Mouse (Mus musculus) neural tube, embryonic 11.5 days (tissue): ENCODE data around the gene Coro2a. TPM values are rescaled to one million over a fixed set of nuclear protein-coding genes. Genes with fewer than 3 reads are reported as not detected.
A peak's percentile ranks its signal among the peaks of the same experiment; 100 is the strongest.

Experiments
- ATAC-seq: fragments of 200-750 bp; cut with Nextera tagmentation; 2 replicates; pipeline ENCODE4 v1.8.0; 2017; ENCODE audit warnings: moderate number of reproducible peaks, mild to moderate bottlenecking, moderate TSS enrichment, moderate library complexity; ENCODE audit not compliant: insufficient read depth, low FRiP score, low TSS enrichment
- DNase-seq: peaks from one replicate; pipeline ENCODE4 v3.0.0-alpha.2; 2015; ENCODE audit warnings: low spot score
- H3K27ac ChIP-seq: fragments of 300-500 bp; sonication (generic); 2 replicates; pipeline ENCODE4 v1.5.1; 2014; ENCODE audit warnings: low read depth, mild to moderate bottlenecking, low read length
- H3K27me3 ChIP-seq: fragments of 300-500 bp; sonication (generic); 2 replicates; pipeline ENCODE4 v1.6.1; 2014; ENCODE audit warnings: mild to moderate bottlenecking, low read length, mixed read lengths; ENCODE audit not compliant: control insufficient read depth, insufficient read depth
- H3K36me3 ChIP-seq: fragments of 300-500 bp; sonication (generic); 2 replicates; pipeline ENCODE4 v1.6.1; 2014; ENCODE audit warnings: mild to moderate bottlenecking, low read length, moderate library complexity, mixed read lengths; ENCODE audit not compliant: control insufficient read depth, insufficient read depth
- H3K4me1 ChIP-seq: fragments of 300-500 bp; sonication (generic); 2 replicates; pipeline ENCODE4 v1.6.1; 2014; ENCODE audit warnings: low read length, mixed read lengths; ENCODE audit not compliant: control insufficient read depth, insufficient read depth
- H3K4me2 ChIP-seq: fragments of 300-500 bp; sonication (generic); 2 replicates; pipeline ENCODE4 v1.6.1; 2014; ENCODE audit warnings: low read depth, mild to moderate bottlenecking, moderate library complexity
- H3K4me3 ChIP-seq: fragments of 300-500 bp; sonication (generic); 2 replicates; pipeline ENCODE4 v1.5.1; 2014; ENCODE audit warnings: low read depth, low read length
- H3K9ac ChIP-seq: fragments of 300-500 bp; sonication (generic); 2 replicates; pipeline ENCODE4 v1.6.1; 2014; ENCODE audit warnings: mild to moderate bottlenecking, low read length
- H3K9me3 ChIP-seq: fragments of 300-500 bp; sonication (generic); 2 replicates; pipeline ENCODE4 v1.6.1; 2016; ENCODE audit warnings: low read length; ENCODE audit not compliant: control insufficient read depth
- WGBS: fragments of 180-500 bp; shearing (Covaris S2); extraction: QIAGEN DNeasy Blood & Tissue Kit; methylation state at CpG from one replicate; pipeline ENCODE4 v1.1.7; 2014; 5-methylcytosine and 5-hydroxymethylcytosine counted together
- polyA plus RNA-seq: library from polyadenylated mRNA; unstranded; fragments of >200 nt; fragmentation: Nextera tagmentation; extraction: Ambion mirVana; gene quantifications from 2 replicates; pipeline ENCODE4 v1.2.1, GENCODE M21; 2014

Coro2a gene
- polyA plus RNA-seq, 1 experiment from 2014 or later = 8.8 TPM

- ATAC-seq (peak; percentile 99), DNase-seq (peak; percentile 94)
- no peak within 1 kb of the TSS for H3K27ac ChIP-seq
- H3K36me3 ChIP-seq = no peaks in the 10 kb centered on the region; the same call in 1 of the 2 replicates
- H3K27me3 ChIP-seq = no peaks in the 10 kb centered on the region
- H3K9ac ChIP-seq = peak within 1 kb of the TSS; percentile 72
- peak within 1 kb of the TSS; percentile 83 for H3K4me3 ChIP-seq
- no peaks in the 10 kb centered on the region for H3K9me3 ChIP-seq
- peak within 1 kb of the TSS; percentile 75 for H3K4me2 ChIP-seq
- WGBS = 2% methylated on average over 39 of the region's 58 CpGs
- H3K4me1 ChIP-seq = peaks cover 5% of the 10 kb centered on the region; the same call in 1 of the 2 replicates
These were observed 112.7 kb downstream of the Coro2a start, which contains the start of gene Nans for GRCm38 (mm10) chr4:46489028-46489925. Nans (plus strand) TSS chr4:46489248.

DNA sequence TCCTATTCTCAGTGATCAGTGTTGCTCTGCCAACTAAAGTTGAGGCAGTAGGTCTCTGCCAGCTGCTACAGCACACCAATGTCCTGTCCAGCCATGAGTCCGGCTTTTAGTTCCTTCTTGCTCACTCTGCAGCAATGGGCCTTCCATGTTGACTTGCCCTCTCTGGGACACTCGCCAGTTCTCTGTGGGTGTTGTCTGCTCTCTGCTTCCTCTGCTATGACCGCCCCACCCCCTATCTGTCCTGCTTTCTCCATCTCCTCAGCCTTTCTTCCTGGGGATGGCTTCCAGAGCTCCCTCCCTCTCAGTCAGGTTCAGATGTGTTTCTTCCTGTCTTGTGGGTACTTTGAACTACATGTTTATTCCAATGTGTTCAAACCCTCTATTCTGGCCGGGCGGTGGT lies 114.7 kb downstream of the Coro2a start:
- no peaks in the 10 kb centered on the region; the same call in 1 of the 2 replicates for H3K36me3 ChIP-seq
- no peak overlapping the region for H3K4me2 ChIP-seq
- no peaks in the 10 kb centered on the region for H3K27me3 ChIP-seq
- no peak overlapping the region for H3K4me3 ChIP-seq
- H3K9me3 ChIP-seq = no peaks in the 10 kb centered on the region
- peaks cover 5% of the 10 kb centered on the region; the same call in 1 of the 2 replicates for H3K4me1 ChIP-seq
- DNase-seq (no peak), ATAC-seq (no peak)
- H3K9ac ChIP-seq = no peak overlapping the region
- 92% methylated on average over 5 of the region's 5 CpGs for WGBS
- H3K27ac ChIP-seq = no peak overlapping the region

Other genes starting within 250 kb of the Coro2a start
- gene Trmo, start 212.8 kb downstream of the Coro2a start, polyA plus RNA-seq = 10.5 TPM in 2 replicates
- 15.8 and 15.9 TPM in 2 replicates for gene Hemgn, start 188.7 kb downstream of the Coro2a start, polyA plus RNA-seq
- gene Anp32b, start 151.3 kb downstream of the Coro2a start, polyA plus RNA-seq = 261 and 271 TPM in 2 replicates
- 82.0 and 89.1 TPM in 2 replicates for gene Nans, start 113.0 kb downstream of the Coro2a start, polyA plus RNA-seq
- 0.78 and 0.92 TPM in 2 replicates for gene Trim14, start 66.1 kb downstream of the Coro2a start, polyA plus RNA-seq
- 0.84 and 1.1 TPM in 2 replicates for gene Tbc1d2, start 48.0 kb upstream of the Coro2a start, polyA plus RNA-seq